Mouse (Mus musculus): ENCODE measurements around the gene Etnk2. TPM values are rescaled to one million over a fixed set of nuclear protein-coding genes. Genes with fewer than 3 reads are reported as not detected.

Etnk2 gene
- polyA plus RNA-seq, 1 experiment from 2014 or later = 3.1 TPM

DNA sequence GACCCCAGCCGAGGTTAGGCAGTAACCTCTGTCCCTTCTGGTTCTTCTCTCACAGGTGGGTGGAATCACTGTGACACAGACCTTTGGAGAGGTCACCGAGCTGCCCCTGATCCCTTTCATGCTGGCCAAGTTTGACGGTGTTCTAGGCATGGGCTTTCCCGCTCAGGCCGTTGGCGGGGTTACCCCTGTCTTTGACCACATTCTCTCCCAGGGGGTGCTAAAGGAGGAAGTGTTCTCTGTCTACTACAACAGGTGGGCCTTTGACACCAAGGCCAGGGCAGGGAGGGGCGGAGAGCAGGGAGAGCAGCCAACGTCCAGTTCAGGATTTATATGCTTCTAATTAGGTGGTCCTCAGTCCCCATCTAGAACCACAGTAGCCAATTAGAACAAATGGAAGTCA lies 7.0 kb upstream of the Etnk2 start:
- WGBS = 73% methylated on average over 8 of the region's 8 CpGs
- no peak for ATAC-seq (ENCODE audit: low FRiP score)

GRCm38 (mm10) chr1:133361006-133361405 lies 2.4 kb upstream of the Etnk2 start:
- WGBS = 92% methylated on average over 6 of the region's 6 CpGs
- Histone ChIP-seq H3K36me3 (ENCODE audit: control insufficient read depth, insufficient read depth, low read length) (no peaks in the 10 kb centered on the region), H3K9ac (ENCODE audit: low read depth, low read length) (no peak overlapping the region), H3K27me3 (ENCODE audit: control insufficient read depth, insufficient read depth, low read length) (peaks cover 17% of the 10 kb centered on the region), H3K27ac (ENCODE audit: low read depth, low read length) (no peak overlapping the region), H3K4me2 (replicated peaks; ENCODE audit: low read depth, low read length) (no peak overlapping the region), H3K4me1 (replicated peaks; ENCODE audit: control insufficient read depth, insufficient read depth, low read length) (0 out of 2 replicates have a peak, but pooled peaks cover 5% of the 10 kb centered on the region), H3K9me3 (ENCODE audit: control insufficient read depth, low read length) (no peaks in the 10 kb centered on the region), H3K4me3 (ENCODE audit: low read depth, low read length) (no peak overlapping the region)
- ATAC-seq (ENCODE audit: low FRiP score) (no peak), DNase-seq (ENCODE audit: low spot score) (no peak)

More for the DNA sequence above, 7.0 kb upstream of the Etnk2 start:
- no peak overlapping the region for H3K27ac ChIP-seq (ENCODE audit: low read depth, low read length)
- no peaks in the 10 kb centered on the region for H3K4me1 ChIP-seq (replicated peaks; ENCODE audit: control insufficient read depth, insufficient read depth, low read length)
- no peaks in the 10 kb centered on the region for H3K9me3 ChIP-seq (ENCODE audit: control insufficient read depth, low read length)
- no peaks in the 10 kb centered on the region for H3K27me3 ChIP-seq (ENCODE audit: control insufficient read depth, insufficient read depth, low read length)
- H3K9ac ChIP-seq (ENCODE audit: low read depth, low read length) = no peak overlapping the region
- no peak overlapping the region for H3K4me3 ChIP-seq (ENCODE audit: low read depth, low read length)
- H3K4me2 ChIP-seq (replicated peaks; ENCODE audit: low read depth, low read length) = no peak overlapping the region
- no peak for DNase-seq (ENCODE audit: low spot score)
- no peaks in the 10 kb centered on the region for H3K36me3 ChIP-seq (ENCODE audit: control insufficient read depth, insufficient read depth, low read length)

- no peak for ATAC-seq (ENCODE audit: low FRiP score)
- Histone ChIP-seq H3K27me3 (ENCODE audit: control insufficient read depth, insufficient read depth, low read length) (peaks cover 19% of the 10 kb centered on the region), H3K27ac (ENCODE audit: low read depth, low read length) (no peak overlapping the region), H3K9me3 (ENCODE audit: control insufficient read depth, low read length) (no peaks in the 10 kb centered on the region), H3K4me1 (replicated peaks; ENCODE audit: control insufficient read depth, insufficient read depth, low read length) (0 out of 2 replicates have a peak, but pooled peaks cover 5% of the 10 kb centered on the region), H3K9ac (ENCODE audit: low read depth, low read length) (no peak overlapping the region), H3K4me2 (replicated peaks; ENCODE audit: low read depth, low read length) (no peak overlapping the region), H3K36me3 (ENCODE audit: control insufficient read depth, insufficient read depth, low read length) (no peaks in the 10 kb centered on the region), H3K4me3 (ENCODE audit: low read depth, low read length) (no peak overlapping the region)
- 93% methylated on average over 5 of the region's 5 CpGs for WGBS
- DNase-seq (ENCODE audit: low spot score) = no peak
These were observed 1.3 kb upstream of the Etnk2 start for GRCm38 (mm10) chr1:133362103-133362502.

- Histone ChIP-seq H3K9ac (ENCODE audit: low read depth, low read length) (peak overlapping the region; percentile 62), H3K4me2 (replicated peaks; ENCODE audit: low read depth, low read length) (peak overlapping the region; percentile 98), H3K4me1 (replicated peaks; ENCODE audit: control insufficient read depth, insufficient read depth, low read length) (peaks cover 10% of the 10 kb centered on the region; the same call in 1 of the 2 replicates), H3K27me3 (ENCODE audit: control insufficient read depth, insufficient read depth, low read length) (peaks cover 19% of the 10 kb centered on the region), H3K9me3 (ENCODE audit: control insufficient read depth, low read length) (no peaks in the 10 kb centered on the region), H3K27ac (ENCODE audit: low read depth, low read length) (no peak overlapping the region), H3K4me3 (ENCODE audit: low read depth, low read length) (peak overlapping the region; percentile 68), H3K36me3 (ENCODE audit: control insufficient read depth, insufficient read depth, low read length) (no peaks in the 10 kb centered on the region)
- DNase-seq (ENCODE audit: low spot score) (no peak), ATAC-seq (ENCODE audit: low FRiP score) (no peak; the same call in none of the 2 replicates)
- 2% methylated on average over 27 of the region's 27 CpGs for WGBS
These were observed 754 bp downstream of the Etnk2 start for GRCm38 (mm10) chr1:133364022-133364630.

- 50% methylated on average over 2 of the region's 2 CpGs for WGBS
- DNase-seq (ENCODE audit: low spot score) = no peak
- Histone ChIP-seq H3K9ac (ENCODE audit: low read depth, low read length) (no peak overlapping the region), H3K36me3 (ENCODE audit: control insufficient read depth, insufficient read depth, low read length) (no peaks in the 10 kb centered on the region), H3K27ac (ENCODE audit: low read depth, low read length) (no peak overlapping the region), H3K9me3 (ENCODE audit: control insufficient read depth, low read length) (no peaks in the 10 kb centered on the region), H3K4me3 (ENCODE audit: low read depth, low read length) (no peak overlapping the region), H3K27me3 (ENCODE audit: control insufficient read depth, insufficient read depth, low read length) (peaks cover 19% of the 10 kb centered on the region), H3K4me1 (replicated peaks; ENCODE audit: control insufficient read depth, insufficient read depth, low read length) (peaks cover 10% of the 10 kb centered on the region; the same call in 1 of the 2 replicates), H3K4me2 (replicated peaks; ENCODE audit: low read depth, low read length) (no peak overlapping the region)
- ATAC-seq (ENCODE audit: low FRiP score) = no peak
These were observed 1.5 kb downstream of the Etnk2 start for GRCm38 (mm10) chr1:133364890-133365289.

GRCm38 (mm10) chr1:133366951-133367605 lies 3.7 kb downstream of the Etnk2 start:
- no peak overlapping the region for H3K27ac ChIP-seq (ENCODE audit: low read depth, low read length)
- 42% methylated on average over 10 of the region's 10 CpGs for WGBS
- DNase-seq (ENCODE audit: low spot score) (no peak), ATAC-seq (ENCODE audit: low FRiP score) (no peak)
- H3K4me1 ChIP-seq (replicated peaks; ENCODE audit: control insufficient read depth, insufficient read depth, low read length) = peaks cover 10% of the 10 kb centered on the region; the same call in 1 of the 2 replicates
- no peak overlapping the region for H3K4me2 ChIP-seq (replicated peaks; ENCODE audit: low read depth, low read length)
- no peak overlapping the region for H3K4me3 ChIP-seq (ENCODE audit: low read depth, low read length)
- no peak overlapping the region for H3K9ac ChIP-seq (ENCODE audit: low read depth, low read length)
- no peaks in the 10 kb centered on the region for H3K36me3 ChIP-seq (ENCODE audit: control insufficient read depth, insufficient read depth, low read length)
- peaks cover 19% of the 10 kb centered on the region for H3K27me3 ChIP-seq (ENCODE audit: control insufficient read depth, insufficient read depth, low read length)
- no peaks in the 10 kb centered on the region for H3K9me3 ChIP-seq (ENCODE audit: control insufficient read depth, low read length)

DNA sequence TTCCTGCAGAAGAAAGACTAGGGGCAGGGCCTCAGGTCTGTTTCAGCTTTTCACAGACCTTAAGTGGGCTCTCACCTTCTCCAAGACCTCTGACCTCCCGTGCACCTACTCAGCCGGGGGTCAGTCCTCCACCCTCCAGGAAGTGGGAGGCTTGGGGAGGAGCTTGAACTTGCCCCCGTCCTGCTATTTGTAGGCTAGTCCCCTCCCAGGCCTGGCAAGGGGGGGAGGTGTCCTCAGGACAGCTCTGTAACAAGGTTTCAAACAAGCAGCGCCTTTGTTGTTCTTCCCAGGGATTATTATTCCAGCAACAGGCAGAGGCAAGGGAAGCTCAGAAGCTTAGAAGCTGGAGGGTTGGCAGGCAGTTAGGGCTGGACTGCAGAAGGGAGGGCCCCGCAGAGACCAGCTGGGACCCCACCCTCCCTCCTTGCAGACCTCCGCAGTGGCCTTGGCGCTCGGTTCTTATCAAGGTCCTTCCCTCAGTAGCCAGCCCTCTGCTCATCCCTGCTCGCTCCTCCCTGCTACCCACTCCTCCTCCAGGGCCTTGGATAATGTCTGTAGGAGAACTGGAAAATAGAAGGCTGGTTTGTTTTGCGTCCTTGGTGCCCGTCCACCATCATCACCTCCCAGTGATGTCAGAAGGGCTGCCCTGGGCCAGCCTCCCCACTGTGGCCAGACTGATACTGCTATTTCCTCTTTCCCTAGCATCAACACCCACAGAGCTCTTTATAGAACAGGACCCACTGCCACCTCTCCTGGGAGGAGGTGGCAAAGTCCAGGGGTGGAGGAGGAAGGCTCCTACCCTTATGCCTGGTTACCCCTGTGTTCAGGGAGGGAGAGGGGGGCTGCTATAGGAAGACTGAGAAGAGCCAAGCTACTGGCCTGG lies 4.5 kb downstream of the Etnk2 start:
- DNase-seq (ENCODE audit: low spot score) (no peak), ATAC-seq (ENCODE audit: low FRiP score) (no peak)
- H3K4me1 ChIP-seq (replicated peaks; ENCODE audit: control insufficient read depth, insufficient read depth, low read length) = peaks cover 10% of the 10 kb centered on the region; the same call in 1 of the 2 replicates
- peaks cover 18% of the 10 kb centered on the region for H3K27me3 ChIP-seq (ENCODE audit: control insufficient read depth, insufficient read depth, low read length)
- H3K9ac ChIP-seq (ENCODE audit: low read depth, low read length) = 0 out of 2 replicates have a peak overlapping the region, but pooled peaks have one; percentile 4
- H3K36me3 ChIP-seq (ENCODE audit: control insufficient read depth, insufficient read depth, low read length) = no peaks in the 10 kb centered on the region
- no peak overlapping the region for H3K4me2 ChIP-seq (replicated peaks; ENCODE audit: low read depth, low read length)
- WGBS = 16% methylated on average over 11 of the region's 11 CpGs
- H3K27ac ChIP-seq (ENCODE audit: low read depth, low read length) = peak overlapping the region; percentile 10; the same call in 1 of the 2 replicates
- no peak overlapping the region for H3K4me3 ChIP-seq (ENCODE audit: low read depth, low read length)
- no peaks in the 10 kb centered on the region for H3K9me3 ChIP-seq (ENCODE audit: control insufficient read depth, low read length)

- H3K36me3 ChIP-seq (ENCODE audit: control insufficient read depth, insufficient read depth, low read length) = no peaks in the 10 kb centered on the region
- no peaks in the 10 kb centered on the region for H3K9me3 ChIP-seq (ENCODE audit: control insufficient read depth, low read length)
- no peak overlapping the region for H3K27ac ChIP-seq (ENCODE audit: low read depth, low read length)
- DNase-seq (ENCODE audit: low spot score) = no peak
- WGBS = 66% methylated on average over 10 of the region's 10 CpGs
- H3K4me1 ChIP-seq (replicated peaks; ENCODE audit: control insufficient read depth, insufficient read depth, low read length) = peaks cover 8% of the 10 kb centered on the region; the same call in 1 of the 2 replicates
- ATAC-seq (ENCODE audit: low FRiP score) = no peak
- H3K4me3 ChIP-seq (ENCODE audit: low read depth, low read length) = no peak overlapping the region
- peaks cover 17% of the 10 kb centered on the region for H3K27me3 ChIP-seq (ENCODE audit: control insufficient read depth, insufficient read depth, low read length)
- H3K4me2 ChIP-seq (replicated peaks; ENCODE audit: low read depth, low read length) = no peak overlapping the region
- 0 out of 2 replicates have a peak overlapping the region, but pooled peaks have one; percentile 4 for H3K9ac ChIP-seq (ENCODE audit: low read depth, low read length)
These were observed 5.3 kb downstream of the Etnk2 start for GRCm38 (mm10) chr1:133368644-133369043.
